Mouse (Mus musculus) heart, adult 18-20 months (tissue): ENCODE data around the gene Gapdhs. TPM values are rescaled to one million over a fixed set of nuclear protein-coding genes. Genes with fewer than 3 reads are reported as not detected.

ENCODE experiments used
- total RNA-seq, 2 experiments: library from RNA; stranded (reverse); gene quantifications; 2 replicates each; pipeline ENCODE4 v1.2.3; 2021

Gapdhs gene
- total RNA-seq, 2 experiments from 2014 or later = not detected

Other genes starting within 250 kb of the Gapdhs start
- gene Arhgap33, start 208.6 kb downstream of the Gapdhs start, total RNA-seq = under 1 TPM; 0.36 to 0.50 TPM
- 100 to 1,000 TPM; 845 to 870 TPM for gene Hspb6, start 191.5 kb downstream of the Gapdhs start, total RNA-seq
- gene Proser3, start 191.4 kb downstream of the Gapdhs start, total RNA-seq = 1 to 10 TPM; 2.1 to 4.6 TPM
- 10 to 100 TPM; 16.8 to 18.8 TPM for gene Lin37, start 183.8 kb downstream of the Gapdhs start, total RNA-seq
- 10 to 100 TPM; 61.2 to 65.9 TPM for gene U2af1l4, start 180.4 kb downstream of the Gapdhs start, total RNA-seq
- 1 to 10 TPM in 1 of 2 experiments, under 1 TPM in 1; 0.35 to 1.1 TPM for gene Gm49396, start 180.3 kb downstream of the Gapdhs start, total RNA-seq
- 10 to 100 TPM; 80.1 to 84.4 TPM for gene Psenen, start 180.1 kb downstream of the Gapdhs start, total RNA-seq
- under 1 TPM; 0.50 to 0.77 TPM for gene Igflr1, start 178.3 kb downstream of the Gapdhs start, total RNA-seq
- gene Kmt2b, start 155.0 kb downstream of the Gapdhs start, total RNA-seq = 10 to 100 TPM; 13.6 to 18.3 TPM
- under 1 TPM in 1 of 2 experiments, not detected in 1; 0.21 TPM for gene Zbtb32, start 144.8 kb downstream of the Gapdhs start, total RNA-seq
- gene Upk1a, start 130.8 kb downstream of the Gapdhs start, total RNA-seq = under 1 TPM in 1 of 2 experiments, not detected in 1; 0.26 TPM
- 1,000 to 10,000 TPM; 4,470 to 4,611 TPM for gene Cox6b1, start 117.5 kb downstream of the Gapdhs start, total RNA-seq
- gene Etv2, start 107.8 kb downstream of the Gapdhs start, total RNA-seq = not detected
- gene Rbm42, start 93.4 kb downstream of the Gapdhs start, total RNA-seq = 10 to 100 TPM; 46.0 to 49.1 TPM
- gene Haus5, start 78.7 kb downstream of the Gapdhs start, total RNA-seq = 1 to 10 TPM; 4.4 to 6.2 TPM
- gene Pmis2, start 72.1 kb downstream of the Gapdhs start, total RNA-seq = under 1 TPM; 0.40 to 0.67 TPM
- not detected for gene 2200002J24Rik, start 44.8 kb downstream of the Gapdhs start, total RNA-seq
- under 1 TPM in 1 of 2 experiments, not detected in 1; 0.51 TPM for gene Atp4a, start 31.5 kb downstream of the Gapdhs start, total RNA-seq
- gene Tmem147, start 14.1 kb downstream of the Gapdhs start, total RNA-seq = 100 to 1,000 TPM; 238 to 252 TPM
- gene Sbsn, start 7.8 kb upstream of the Gapdhs start, total RNA-seq = 1 to 10 TPM; 2.1 to 3.7 TPM
- gene Dmkn, start 20.1 kb upstream of the Gapdhs start, total RNA-seq = 1 to 10 TPM; 1.0 to 3.5 TPM
- gene Krtdap, start 44.2 kb upstream of the Gapdhs start, total RNA-seq = not detected
- gene Ffar2, start 80.1 kb upstream of the Gapdhs start, total RNA-seq = under 1 TPM; 0.23 to 0.35 TPM
- gene Ffar3, start 112.5 kb upstream of the Gapdhs start, total RNA-seq = not detected
- under 1 TPM in 1 of 2 experiments, not detected in 1; 0.13 TPM for gene Ffar1, start 117.9 kb upstream of the Gapdhs start, total RNA-seq
- gene Cd22, start 136.7 kb upstream of the Gapdhs start, total RNA-seq = 1 to 10 TPM in 1 of 2 experiments, under 1 TPM in 1; 0.35 to 6.6 TPM
- under 1 TPM in 1 of 2 experiments, not detected in 1; 0.15 TPM for gene Mag, start 171.2 kb upstream of the Gapdhs start, total RNA-seq
- gene Hamp2, start 181.0 kb upstream of the Gapdhs start, total RNA-seq = 1 to 10 TPM; 5.6 to 7.0 TPM
- gene Hamp, start 200.4 kb upstream of the Gapdhs start, total RNA-seq = 10 to 100 TPM; 12.3 to 17.5 TPM
- gene Usf2, start 213.1 kb upstream of the Gapdhs start, total RNA-seq = 100 to 1,000 TPM in 1 of 2 experiments, 10 to 100 TPM in 1; 99.4 to 112 TPM
- 1 to 10 TPM; 4.2 to 5.2 TPM for gene Lsr, start 229.8 kb upstream of the Gapdhs start, total RNA-seq
- gene Fam187b, start 230.1 kb upstream of the Gapdhs start, total RNA-seq = not detected